ENCODE assay signal across 8 mouse cellular contexts in the genomic region with DNA sequence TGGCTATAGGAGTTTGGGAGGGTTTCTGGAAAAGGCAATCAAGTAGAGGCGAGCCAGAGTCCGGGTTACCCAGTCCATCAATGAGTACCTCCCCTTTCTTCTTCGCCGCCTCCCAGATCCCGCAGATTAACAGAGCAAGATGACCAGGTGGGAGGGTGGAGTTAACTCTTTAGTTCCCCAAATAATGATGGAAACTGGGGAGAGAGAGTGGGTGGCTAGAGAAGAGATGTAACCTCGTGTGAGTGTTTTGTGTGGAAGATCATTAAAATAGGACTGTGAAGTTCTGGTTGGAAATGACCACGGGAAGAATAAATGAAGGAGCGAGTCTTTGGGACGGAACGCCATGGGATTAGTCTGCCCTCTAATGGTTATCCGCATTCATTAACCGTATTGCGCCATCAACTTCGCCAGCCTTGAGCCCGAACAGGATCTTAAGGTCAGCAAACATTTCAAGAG. TPM values are rescaled to one million over a fixed set of nuclear protein-coding genes. Genes with fewer than 3 reads are reported as not detected.
A peak's percentile ranks its signal among the peaks of the same experiment; 100 is the strongest.
DNase-seq lines count a peak whose midpoint lies in the region; ATAC-seq lines count a peak whose summit lies in the region.

No protein-coding gene starts in this region.

- peaks cover 30% of the 10 kb centered on the region for H3K27me3 ChIP-seq in intestine, embryonic 15.5 days (replicated peaks)
- peaks cover 49% of the 10 kb centered on the region for H3K27me3 ChIP-seq in limb, embryonic 15.5 days
- peaks cover 41% of the 10 kb centered on the region for H3K27me3 ChIP-seq in midbrain, embryonic 15.5 days (replicated peaks)

- no peaks in the 10 kb centered on the region for H3K9me3 ChIP-seq in intestine, embryonic 15.5 days
- no peaks in the 10 kb centered on the region for H3K9me3 ChIP-seq in limb, embryonic 15.5 days
- H3K9me3 ChIP-seq in midbrain, embryonic 15.5 days, result no peaks in the 10 kb centered on the region

- WGBS in intestine, embryonic 15.5 days, result under 1% methylated on average over 15 of the region's 15 CpGs
- 1% methylated on average over 15 of the region's 15 CpGs for WGBS in limb, embryonic 15.5 days
- WGBS in midbrain, embryonic 15.5 days, result under 1% methylated on average over 15 of the region's 15 CpGs

- H3K27ac ChIP-seq in intestine, embryonic 15.5 days, result no peak overlapping the region
- no peak overlapping the region for H3K27ac ChIP-seq in limb, embryonic 15.5 days
- H3K27ac ChIP-seq in midbrain, embryonic 15.5 days, result no peak overlapping the region

- peak overlapping the region; percentile 52 for H3K4me3 ChIP-seq in intestine, embryonic 15.5 days (replicated peaks)
- H3K4me3 ChIP-seq in limb, embryonic 15.5 days, result peak overlapping the region; percentile 48
- H3K4me3 ChIP-seq in midbrain, embryonic 15.5 days, result peak overlapping the region; percentile 51

- H3K9ac ChIP-seq in intestine, embryonic 15.5 days, result peak overlapping the region; percentile 48
- H3K9ac ChIP-seq in limb, embryonic 15.5 days, result no peak overlapping the region
- H3K9ac ChIP-seq in midbrain, embryonic 15.5 days, result peak overlapping the region; percentile 33

- peak; percentile 71 for DNase-seq in urinary bladder, postnatal 14 days (ENCODE audit: low spot score)
- DNase-seq in urinary bladder, postnatal 10 days (ENCODE audit: low spot score), result no peak
- peak; percentile 55 for DNase-seq in gastrocnemius, postnatal 14 days
- peak; percentile 44 for DNase-seq in urinary bladder, postnatal 25 days (ENCODE audit: low spot score)

- H3K4me1 ChIP-seq in intestine, embryonic 15.5 days (replicated peaks), result peaks cover 17% of the 10 kb centered on the region
- H3K4me1 ChIP-seq in limb, embryonic 15.5 days, result peaks cover 20% of the 10 kb centered on the region
- peaks cover 15% of the 10 kb centered on the region for H3K4me1 ChIP-seq in midbrain, embryonic 15.5 days

- intact Hi-C loops in gastrocnemius, postnatal 14 days (cut with DNase I; ENCODE audit: low total_unique reads), result loop anchor here (10.0 kb wide), 1 partner anchor 192 kb away; no protein-coding TSS in a partner anchor

- H3K4me2 ChIP-seq in intestine, embryonic 15.5 days (replicated peaks), result peak overlapping the region; percentile 95
- peak overlapping the region; percentile 93 for H3K4me2 ChIP-seq in limb, embryonic 15.5 days
- peak overlapping the region; percentile 96 for H3K4me2 ChIP-seq in midbrain, embryonic 15.5 days

- no peaks in the 10 kb centered on the region for H3K36me3 ChIP-seq in intestine, embryonic 15.5 days
- no peaks in the 10 kb centered on the region for H3K36me3 ChIP-seq in limb, embryonic 15.5 days
- no peaks in the 10 kb centered on the region for H3K36me3 ChIP-seq in midbrain, embryonic 15.5 days (replicated peaks)

- peak; percentile 41 for ATAC-seq in common myeloid progenitor, adult 5-6 weeks (replicated peaks; ENCODE audit: low read depth, poor library complexity, severe bottlenecking)
- peak; percentile 73 for ATAC-seq in intestine, embryonic 15.5 days
- no peak for ATAC-seq in limb, embryonic 15.5 days (ENCODE audit: insufficient number of reproducible peaks, low FRiP score, low TSS enrichment, low read depth)
- ATAC-seq in midbrain, embryonic 15.5 days (replicated peaks), result peak; percentile 50

RNA-seq across cellular contexts. Expression of gene Npr1, which starts 0.7 kb away (rescaled TPM):
- not detected in 2 replicates for total RNA-seq in common myeloid progenitor, adult 5-6 weeks (2017)
- 10 to 100 TPM; 14.9 to 15.6 TPM for total RNA-seq in gastrocnemius, postnatal 14 days (2021)
- polyA plus RNA-seq in intestine, embryonic 15.5 days (2015; fragmentation: Nextera tagmentation; extraction: Ambion mirVana), result 5.7 and 6.2 TPM in 2 replicates
- polyA plus RNA-seq in limb, embryonic 15.5 days (2015; fragmentation: Nextera tagmentation; extraction: Ambion mirVana), result 5.4 and 6.7 TPM in 2 replicates
- 2.7 and 3.0 TPM in 2 replicates for polyA plus RNA-seq in midbrain, embryonic 15.5 days (2015; fragmentation: Nextera tagmentation; extraction: Ambion mirVana)

RNA-seq across cellular contexts. Expression of gene Ilf2, which starts 9.6 kb away (rescaled TPM):
- 200 and 222 TPM in 2 replicates for total RNA-seq in common myeloid progenitor, adult 5-6 weeks (2017)
- total RNA-seq in gastrocnemius, postnatal 14 days (2021), result 10 to 100 TPM; 32.6 to 35.9 TPM
- polyA plus RNA-seq in intestine, embryonic 15.5 days (2015; fragmentation: Nextera tagmentation; extraction: Ambion mirVana), result 146 and 157 TPM in 2 replicates
- 171 and 176 TPM in 2 replicates for polyA plus RNA-seq in limb, embryonic 15.5 days (2015; fragmentation: Nextera tagmentation; extraction: Ambion mirVana)
- 263 and 264 TPM in 2 replicates for polyA plus RNA-seq in midbrain, embryonic 15.5 days (2015; fragmentation: Nextera tagmentation; extraction: Ambion mirVana)

RNA-seq across cellular contexts. Expression of gene Snapin, which starts 24.5 kb away (rescaled TPM):
- total RNA-seq in common myeloid progenitor, adult 5-6 weeks (2017), result 37.3 and 43.3 TPM in 2 replicates
- total RNA-seq in gastrocnemius, postnatal 14 days (2021), result 10 to 100 TPM; 57.3 to 59.6 TPM
- 69.8 and 74.0 TPM in 2 replicates for polyA plus RNA-seq in intestine, embryonic 15.5 days (2015; fragmentation: Nextera tagmentation; extraction: Ambion mirVana)
- 89.9 and 95.4 TPM in 2 replicates for polyA plus RNA-seq in limb, embryonic 15.5 days (2015; fragmentation: Nextera tagmentation; extraction: Ambion mirVana)
- 83.4 and 89.2 TPM in 2 replicates for polyA plus RNA-seq in midbrain, embryonic 15.5 days (2015; fragmentation: Nextera tagmentation; extraction: Ambion mirVana)

RNA-seq across cellular contexts. Expression of gene Ints3, which starts 32.9 kb away (rescaled TPM):
- 19.2 and 21.7 TPM in 2 replicates for total RNA-seq in common myeloid progenitor, adult 5-6 weeks (2017)
- total RNA-seq in gastrocnemius, postnatal 14 days (2021), result 10 to 100 TPM; 15.7 to 17.7 TPM
- 28.6 and 29.8 TPM in 2 replicates for polyA plus RNA-seq in intestine, embryonic 15.5 days (2015; fragmentation: Nextera tagmentation; extraction: Ambion mirVana)
- polyA plus RNA-seq in limb, embryonic 15.5 days (2015; fragmentation: Nextera tagmentation; extraction: Ambion mirVana), result 25.6 and 28.0 TPM in 2 replicates
- polyA plus RNA-seq in midbrain, embryonic 15.5 days (2015; fragmentation: Nextera tagmentation; extraction: Ambion mirVana), result 37.8 and 39.2 TPM in 2 replicates

RNA-seq across cellular contexts. Expression of gene Chtop, which starts 43.0 kb away (rescaled TPM):
- 88.3 and 113 TPM in 2 replicates for total RNA-seq in common myeloid progenitor, adult 5-6 weeks (2017)
- 100 to 1,000 TPM in 1 of 2 experiments, 10 to 100 TPM in 1; 83.3 to 100 TPM for total RNA-seq in gastrocnemius, postnatal 14 days (2021)
- 117 and 125 TPM in 2 replicates for polyA plus RNA-seq in intestine, embryonic 15.5 days (2015; fragmentation: Nextera tagmentation; extraction: Ambion mirVana)
- 146 and 147 TPM in 2 replicates for polyA plus RNA-seq in limb, embryonic 15.5 days (2015; fragmentation: Nextera tagmentation; extraction: Ambion mirVana)
- polyA plus RNA-seq in midbrain, embryonic 15.5 days (2015; fragmentation: Nextera tagmentation; extraction: Ambion mirVana), result 184 and 185 TPM in 2 replicates
